Mouse (Mus musculus): Measurements from ENCODE around the gene Ptpn22.
"Not testable (repeated sequence)": the region's sequence is repeated elsewhere in the genome, so short reads cannot be mapped to it uniquely, and the experiment has no call there.

Gene Ptpn22

DNA sequence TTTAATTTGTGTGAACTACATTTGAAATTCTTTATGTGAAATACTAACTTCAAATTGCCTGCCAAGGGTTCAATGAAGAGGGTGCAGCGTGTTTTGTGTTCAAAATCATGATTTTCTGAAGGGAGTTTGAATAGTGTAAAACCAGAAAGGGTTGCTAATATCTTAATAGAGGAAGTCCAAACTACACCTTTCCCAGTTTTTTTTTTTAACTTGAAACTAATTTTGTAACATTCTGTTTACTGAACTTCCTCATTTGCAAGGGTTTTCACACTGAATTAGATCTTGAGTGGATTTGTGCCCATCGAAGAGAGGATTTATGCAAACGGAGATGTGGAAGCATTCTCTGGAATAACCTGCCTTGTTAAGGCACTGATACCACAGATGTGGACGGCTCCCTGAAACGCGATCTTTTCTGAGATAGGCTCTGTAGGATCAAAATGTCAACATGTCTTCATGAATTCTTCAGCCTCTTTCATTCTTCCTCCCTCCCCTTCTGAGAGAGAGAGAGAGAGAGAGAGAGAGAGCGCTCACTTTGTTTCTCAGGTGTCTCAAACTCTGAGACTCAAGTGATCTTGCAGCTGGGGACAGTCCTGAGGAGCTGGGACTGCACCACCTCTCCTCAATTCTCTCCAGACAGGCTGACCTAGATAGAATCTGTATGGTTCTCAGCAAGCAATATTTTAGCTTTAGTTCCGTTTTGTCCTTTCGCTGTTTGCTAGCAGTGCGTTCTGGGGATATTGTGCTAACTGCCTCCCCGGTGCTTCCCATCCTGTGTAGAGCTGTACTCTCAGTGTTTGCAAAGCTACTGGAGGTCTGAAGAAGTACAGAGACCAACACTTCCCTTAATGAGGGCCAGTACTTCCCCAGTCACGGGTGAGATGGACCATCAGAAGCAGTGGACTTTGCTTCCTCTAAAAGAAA, at the start of gene Ptpn22:
TSS of gene Ptpn22 (plus strand) at position 915 of the 921 bp plus-strand sequence.
- peak; percentile 44 to 47 for DNase-seq (ENCODE audit: low read depth in 2 of 2, low spot score in 2 of 2)

DNA sequence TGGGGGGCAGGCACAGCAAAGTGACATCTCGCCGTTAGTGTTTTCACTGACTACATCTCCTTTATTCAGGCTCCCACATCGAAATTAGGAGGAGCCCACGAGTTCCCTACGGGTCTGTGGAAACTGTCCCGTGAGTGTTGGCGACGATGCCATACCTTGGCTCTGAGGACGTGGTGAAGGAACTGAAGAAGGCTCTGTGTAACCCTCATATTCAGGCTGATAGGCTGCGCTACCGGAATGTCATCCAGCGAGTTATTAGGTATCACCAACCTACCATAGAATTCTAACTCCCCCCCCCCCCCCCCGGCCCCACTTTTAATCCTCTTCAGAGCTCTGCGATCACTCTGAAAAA, 49.8 kb upstream of the Ptpn22 start:
- DNase-seq (ENCODE audit: low read depth in 2 of 2, low spot score in 2 of 2) = no peak

DNA sequence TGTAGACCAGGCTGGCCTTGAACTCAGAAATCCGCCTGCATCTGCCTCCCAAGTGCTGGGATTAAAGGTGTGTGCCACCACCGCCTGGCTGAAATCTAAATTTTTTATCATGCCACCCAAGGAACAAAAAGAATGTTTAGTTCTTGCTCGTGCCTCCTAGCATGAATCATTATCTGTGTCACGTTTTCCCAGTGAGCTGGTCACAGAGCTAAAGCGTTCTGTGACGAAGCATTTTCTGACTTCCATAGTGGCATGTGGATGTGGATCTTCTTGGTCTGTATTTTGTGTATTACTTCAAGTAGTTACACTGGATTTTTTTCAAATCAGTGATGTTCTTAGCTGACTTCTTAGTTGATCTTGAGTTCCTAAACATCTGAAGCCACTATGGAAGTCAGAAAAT, 48.6 kb upstream of the Ptpn22 start:
- no peak for DNase-seq (ENCODE audit: low read depth in 2 of 2, low spot score in 2 of 2)

DNA sequence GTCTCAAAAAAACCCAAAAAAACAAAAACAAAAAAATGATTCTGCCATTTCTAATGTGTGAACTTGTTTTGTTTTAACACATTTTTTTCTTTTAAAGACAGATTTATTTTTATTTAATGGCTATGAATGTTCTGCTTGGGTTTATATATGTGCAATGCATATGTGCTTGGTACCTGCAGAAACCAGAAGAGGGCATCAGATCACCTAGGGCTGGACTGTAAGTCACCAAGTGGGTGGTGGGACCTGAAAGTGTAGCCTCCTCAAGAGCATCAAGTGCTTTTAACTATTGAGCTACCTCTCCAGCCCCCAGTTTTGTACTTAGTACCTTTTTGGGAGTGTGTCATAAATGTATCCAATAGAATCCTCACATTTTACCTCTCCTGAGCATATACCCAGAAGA, 32.0 kb upstream of the Ptpn22 start:
- DNase-seq (ENCODE audit: low read depth in 2 of 2, low spot score in 2 of 2) = no peak

DNA sequence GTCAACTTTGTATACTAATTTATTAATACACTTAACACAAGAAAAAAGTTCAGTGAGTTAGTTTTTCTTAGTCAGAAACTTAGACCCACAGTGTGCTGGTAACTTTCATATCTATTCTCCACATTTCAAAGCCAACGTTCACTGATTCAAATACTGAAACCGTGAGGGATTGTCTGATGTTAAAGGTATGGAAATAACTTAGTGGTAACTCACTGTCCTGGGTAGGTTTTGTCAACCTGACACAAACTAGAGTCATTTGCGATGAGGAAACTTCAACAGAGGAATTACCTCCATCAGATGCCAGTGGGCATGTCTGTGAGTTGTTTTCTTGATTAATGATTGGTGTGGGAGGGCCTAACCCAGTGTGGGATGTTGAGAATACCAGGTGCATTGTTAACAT, 30.6 kb upstream of the Ptpn22 start:
- DNase-seq (ENCODE audit: low read depth in 2 of 2, low spot score in 2 of 2) = no peak

DNA sequence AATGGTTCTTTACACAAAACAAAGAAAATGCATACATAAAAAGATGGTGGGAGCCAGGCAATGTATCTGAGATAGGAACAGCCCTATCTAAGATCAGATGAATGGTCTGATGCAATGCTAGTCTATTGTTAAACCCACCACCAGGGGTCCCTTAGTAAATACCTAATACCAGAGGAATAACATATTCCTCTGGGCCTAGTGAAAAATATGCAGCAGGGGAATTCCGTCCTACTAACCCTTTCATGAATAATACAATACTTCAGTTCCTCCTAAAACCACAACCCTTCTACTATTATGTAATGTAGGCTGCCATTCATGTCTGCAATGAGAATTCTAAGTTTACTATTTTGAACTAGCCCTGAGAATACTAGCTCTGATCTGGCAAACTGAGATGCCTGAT, 28.9 kb upstream of the Ptpn22 start:
- DNase-seq (ENCODE audit: low read depth in 2 of 2, low spot score in 2 of 2) = not testable (repeated sequence)

DNA sequence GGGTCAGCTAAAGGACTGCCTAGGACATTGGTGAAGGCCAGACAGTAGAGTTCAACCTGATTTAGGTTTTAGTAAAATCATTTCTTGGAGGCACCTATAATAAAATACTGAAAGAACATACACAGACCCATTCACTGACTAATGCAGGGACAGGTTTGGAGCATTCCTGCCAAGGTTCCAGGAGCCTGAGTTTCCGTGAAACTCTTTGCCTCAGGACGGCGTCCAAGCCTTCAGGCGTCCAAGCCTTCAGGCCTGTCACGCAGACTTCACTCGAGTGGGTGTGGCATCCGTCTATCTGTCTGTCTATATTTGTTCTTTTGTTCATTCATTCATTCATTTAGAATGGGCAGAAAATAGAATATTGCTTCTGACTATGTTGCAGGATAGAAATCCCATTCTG, 28.4 kb upstream of the Ptpn22 start:
- DNase-seq (ENCODE audit: low read depth in 2 of 2, low spot score in 2 of 2) = no peak

DNA sequence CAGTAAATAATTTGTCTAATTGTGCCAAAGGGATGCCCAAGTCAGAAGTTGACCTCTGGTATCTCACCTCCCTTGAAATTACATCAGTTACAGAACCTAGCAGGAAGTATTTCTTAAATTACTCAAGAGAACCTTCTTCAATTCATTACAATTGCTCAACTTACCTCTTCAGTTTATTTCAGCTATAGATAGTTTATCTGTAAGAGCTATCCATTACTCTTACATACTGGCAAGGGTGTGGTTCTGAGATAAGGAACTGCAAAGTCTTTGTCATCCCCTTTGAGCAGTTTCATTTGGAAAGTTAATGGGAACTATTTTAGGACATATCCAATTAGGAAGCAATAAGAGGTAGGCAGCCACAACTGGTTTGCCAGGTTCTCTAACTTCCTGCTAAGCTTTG, 27.2 kb upstream of the Ptpn22 start, which contains the start of gene Bcl2l15:
TSS of gene Bcl2l15 (plus strand) at position 176 of the 400 bp plus-strand sequence.
- DNase-seq (ENCODE audit: low read depth in 2 of 2, low spot score in 2 of 2) = no peak

DNA sequence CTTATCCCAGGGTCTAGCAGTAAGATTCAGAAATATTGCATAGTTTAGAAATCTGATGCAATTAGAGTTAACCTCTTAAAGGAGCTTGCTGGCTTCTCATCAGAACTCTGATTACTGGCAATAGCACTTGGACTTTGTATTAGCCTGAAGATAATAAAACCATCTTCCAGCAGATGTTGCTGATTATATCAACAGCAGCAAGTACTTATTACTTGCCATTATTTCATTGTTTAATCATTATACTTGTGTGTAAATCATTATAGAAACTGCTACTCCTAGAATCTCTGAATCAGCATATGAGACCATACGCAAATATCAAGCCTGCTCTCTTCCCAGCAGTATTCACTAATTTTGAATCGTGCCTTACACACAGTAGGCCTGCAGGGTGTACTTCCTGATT, 25.6 kb upstream of the Ptpn22 start:
- no peak for DNase-seq (ENCODE audit: low read depth in 2 of 2, low spot score in 2 of 2)

DNA sequence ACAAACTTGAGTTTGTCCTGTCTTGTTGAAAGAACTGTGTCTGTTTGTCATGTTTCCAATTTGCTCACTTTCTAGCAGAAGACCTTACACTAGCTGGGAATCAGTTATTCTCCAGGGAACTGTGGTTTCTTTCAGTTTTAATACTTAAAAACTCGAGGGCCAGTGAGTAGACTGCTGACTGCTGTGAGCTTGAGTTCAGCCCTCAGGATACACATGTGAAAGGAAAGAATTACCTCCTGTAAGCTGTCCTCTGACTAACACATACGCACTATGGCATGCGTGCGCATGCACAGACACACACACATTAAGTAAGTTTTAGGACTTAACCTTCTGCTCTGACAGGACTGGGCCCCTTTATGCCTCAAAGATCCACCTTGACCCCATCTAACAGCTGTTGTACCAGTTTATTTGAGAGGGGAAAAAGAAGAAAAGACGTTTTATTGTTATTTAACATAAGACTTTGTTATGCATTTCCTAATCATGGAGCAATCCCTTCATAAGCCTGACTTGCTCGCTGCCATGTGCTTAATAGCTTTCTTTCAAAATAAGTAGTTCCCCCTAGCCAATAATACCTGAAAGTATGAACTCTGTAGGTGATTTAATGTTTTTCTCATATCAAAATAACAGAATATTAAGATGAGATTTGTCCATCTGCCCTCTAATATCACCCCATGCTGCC, 24.2 kb upstream of the Ptpn22 start:
- no peak for DNase-seq (ENCODE audit: low read depth in 2 of 2, low spot score in 2 of 2)

DNA sequence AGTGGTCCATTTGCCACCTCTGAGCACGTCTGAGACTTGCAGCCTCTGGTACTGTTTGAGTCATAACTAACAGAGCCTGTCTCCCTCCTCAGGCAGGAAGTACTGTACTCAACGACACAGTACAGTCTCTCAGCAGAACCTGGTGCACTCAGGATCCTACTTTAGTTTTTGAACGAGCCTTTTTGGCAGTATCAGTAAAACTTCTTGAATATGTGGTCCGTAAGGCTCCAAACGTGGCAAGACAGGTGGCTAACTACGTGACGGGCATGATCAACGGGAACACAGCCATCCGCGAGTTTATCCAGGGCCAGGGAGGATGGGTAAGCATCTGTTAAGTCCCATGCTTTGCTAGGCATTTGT, 23.7 kb upstream of the Ptpn22 start:
- no peak for DNase-seq (ENCODE audit: low read depth in 2 of 2, low spot score in 2 of 2)

DNA sequence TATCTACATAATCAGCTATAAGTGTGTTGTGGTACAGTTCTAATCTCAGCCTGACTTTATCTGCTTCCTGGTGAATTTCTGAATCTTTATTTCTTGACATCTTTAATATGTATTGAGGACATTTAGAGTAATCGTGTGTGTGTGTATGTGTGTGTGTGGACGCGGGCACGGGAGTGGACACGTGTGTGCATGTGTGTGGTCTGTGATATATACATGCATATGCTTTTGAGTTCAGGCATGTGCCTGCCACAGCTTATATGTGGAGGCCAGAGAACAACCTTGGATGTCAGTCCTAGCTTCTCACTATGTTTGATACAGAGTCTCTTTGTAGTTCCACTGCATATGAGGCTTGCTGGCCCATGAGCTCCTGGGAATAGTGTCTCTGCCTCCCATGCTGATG, 23.1 kb upstream of the Ptpn22 start:
- no peak for DNase-seq (ENCODE audit: low read depth in 2 of 2, low spot score in 2 of 2)

DNA sequence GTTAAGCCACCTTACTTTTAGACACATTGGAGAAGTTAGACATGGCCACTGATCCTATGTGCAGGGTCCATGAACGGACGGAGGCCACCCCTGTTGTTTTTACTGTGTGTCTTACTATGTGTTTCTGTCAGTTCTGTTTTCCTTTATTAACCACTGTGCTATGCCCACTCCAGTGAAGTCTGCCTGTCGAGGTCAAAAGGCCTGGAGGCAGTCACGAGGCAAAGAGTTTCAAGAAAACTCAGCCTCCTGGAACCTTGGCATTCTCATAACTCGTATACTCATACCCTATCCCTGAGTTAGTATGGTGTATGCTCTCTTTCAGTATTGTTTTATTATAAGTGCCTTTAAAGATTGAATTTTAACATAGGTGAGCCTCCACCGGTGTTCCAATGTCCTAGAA, 19.9 kb upstream of the Ptpn22 start:
- no peak for DNase-seq (ENCODE audit: low read depth in 2 of 2, low spot score in 2 of 2)

DNA sequence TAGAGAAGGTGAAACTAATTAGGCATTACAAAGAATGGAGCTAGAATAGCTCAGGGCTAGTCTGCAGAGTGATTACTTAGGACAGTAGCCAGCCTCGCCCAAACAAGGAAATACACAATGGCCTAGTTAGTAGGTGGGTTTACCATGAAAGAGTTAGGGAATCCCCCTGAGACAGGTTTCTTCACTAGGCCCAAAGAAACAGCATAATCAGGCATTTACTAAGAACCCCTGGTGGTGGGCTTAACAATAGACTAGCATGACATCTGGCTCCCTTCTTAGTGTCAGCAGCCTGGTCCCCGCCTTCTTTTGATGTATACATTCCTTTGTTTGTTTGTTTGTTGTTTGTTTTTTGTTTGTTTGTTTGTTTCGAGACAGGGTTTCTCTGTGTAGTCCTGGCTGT, 19.4 kb upstream of the Ptpn22 start:
- not testable (repeated sequence) for DNase-seq (ENCODE audit: low read depth in 2 of 2, low spot score in 2 of 2)

DNA sequence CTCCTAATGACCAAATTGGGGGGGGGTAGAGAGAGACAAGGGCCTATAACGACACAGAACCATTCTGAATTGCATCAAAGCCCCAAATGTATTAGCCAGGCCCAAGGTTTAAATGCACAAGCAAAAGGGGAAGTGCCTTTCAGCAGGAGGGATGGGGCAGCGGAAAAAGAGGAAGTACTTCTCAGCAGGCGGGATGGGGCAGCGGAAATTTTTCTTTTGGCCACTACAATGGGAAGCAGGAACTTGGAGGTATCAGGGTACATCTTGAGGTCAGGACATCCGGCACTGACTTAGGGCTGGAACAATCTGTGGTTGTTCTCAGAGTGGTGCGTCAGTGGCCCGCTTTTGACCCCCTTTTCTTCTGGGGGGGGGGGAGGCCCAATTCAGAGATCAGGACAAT, 18.6 kb upstream of the Ptpn22 start:
- DNase-seq (ENCODE audit: low read depth in 2 of 2, low spot score in 2 of 2) = not testable (repeated sequence)

DNA sequence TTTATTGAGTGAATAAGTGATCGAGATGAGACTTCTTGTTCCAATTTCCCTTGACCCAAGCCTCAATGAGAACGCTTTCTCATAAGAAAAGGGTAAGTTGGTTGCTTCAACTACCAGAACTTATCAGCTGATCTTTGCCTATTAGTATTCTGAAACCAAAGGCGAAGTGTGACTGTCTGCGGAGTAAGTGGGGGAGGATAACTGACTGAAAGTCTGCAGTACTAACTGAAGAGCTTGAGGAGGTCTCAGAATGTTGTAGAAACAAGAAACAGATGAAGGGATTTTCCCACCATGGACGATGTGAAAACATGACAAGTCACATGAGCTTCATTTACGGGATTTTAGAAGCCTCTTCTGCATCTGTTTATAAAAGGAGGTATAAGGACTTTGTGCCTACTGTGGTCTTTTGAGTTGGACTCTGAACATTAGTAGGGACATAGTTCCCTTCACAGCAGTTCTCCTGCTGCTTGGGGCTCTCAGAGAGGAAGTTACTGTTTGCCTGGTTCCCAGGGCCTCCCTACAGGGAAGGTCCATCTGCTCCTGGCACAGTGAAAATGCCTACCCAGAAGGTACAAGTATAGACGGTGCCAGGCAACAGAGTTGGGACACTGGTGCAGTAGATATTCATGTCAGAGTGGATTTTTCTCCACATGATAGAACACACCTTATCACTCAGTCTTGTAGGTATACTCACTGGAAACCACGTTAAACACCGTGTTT, 8.8 kb upstream of the Ptpn22 start:
- DNase-seq (ENCODE audit: low read depth in 2 of 2, low spot score in 2 of 2) = no peak

DNA sequence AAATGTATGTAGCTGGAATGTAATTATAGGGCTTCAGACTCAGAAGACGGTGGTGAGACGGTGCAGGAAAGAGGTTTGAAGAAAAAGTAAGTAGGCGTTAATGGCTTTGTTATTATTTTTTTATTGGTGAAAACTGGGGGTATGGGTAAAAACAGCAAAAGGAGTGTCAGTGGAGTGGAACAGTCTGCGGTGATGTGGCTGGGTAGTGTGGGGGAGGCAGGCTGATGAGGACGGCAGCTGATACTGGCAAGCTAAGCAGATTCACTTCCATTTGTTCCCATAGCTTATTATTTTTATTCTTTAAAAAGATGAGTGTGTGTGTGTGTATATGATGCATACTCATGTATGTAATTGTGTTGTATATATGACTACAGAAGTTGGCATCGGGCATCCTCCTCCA, 8.1 kb upstream of the Ptpn22 start:
- DNase-seq (ENCODE audit: low read depth in 2 of 2, low spot score in 2 of 2) = no peak

DNA sequence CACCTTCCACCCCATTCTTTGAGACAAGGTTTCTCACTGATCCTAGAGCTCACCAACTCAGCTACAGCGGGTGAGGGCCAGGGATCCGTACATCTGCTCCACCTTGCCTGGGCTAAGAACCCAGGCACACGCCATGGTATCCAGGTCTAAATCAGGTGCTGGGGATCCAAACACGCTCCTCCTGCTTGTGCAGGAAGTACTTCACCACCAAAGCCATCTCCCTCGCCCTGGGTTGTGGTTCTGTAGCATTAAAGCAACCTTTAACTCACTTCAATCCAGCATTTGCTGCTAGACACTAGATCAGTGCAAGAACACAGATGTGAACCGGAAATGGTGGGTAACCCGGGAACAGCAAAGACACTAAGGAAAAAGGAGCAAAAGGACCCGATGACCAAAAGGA, 7.7 kb upstream of the Ptpn22 start:
- no peak for DNase-seq (ENCODE audit: low read depth in 2 of 2, low spot score in 2 of 2)

DNA sequence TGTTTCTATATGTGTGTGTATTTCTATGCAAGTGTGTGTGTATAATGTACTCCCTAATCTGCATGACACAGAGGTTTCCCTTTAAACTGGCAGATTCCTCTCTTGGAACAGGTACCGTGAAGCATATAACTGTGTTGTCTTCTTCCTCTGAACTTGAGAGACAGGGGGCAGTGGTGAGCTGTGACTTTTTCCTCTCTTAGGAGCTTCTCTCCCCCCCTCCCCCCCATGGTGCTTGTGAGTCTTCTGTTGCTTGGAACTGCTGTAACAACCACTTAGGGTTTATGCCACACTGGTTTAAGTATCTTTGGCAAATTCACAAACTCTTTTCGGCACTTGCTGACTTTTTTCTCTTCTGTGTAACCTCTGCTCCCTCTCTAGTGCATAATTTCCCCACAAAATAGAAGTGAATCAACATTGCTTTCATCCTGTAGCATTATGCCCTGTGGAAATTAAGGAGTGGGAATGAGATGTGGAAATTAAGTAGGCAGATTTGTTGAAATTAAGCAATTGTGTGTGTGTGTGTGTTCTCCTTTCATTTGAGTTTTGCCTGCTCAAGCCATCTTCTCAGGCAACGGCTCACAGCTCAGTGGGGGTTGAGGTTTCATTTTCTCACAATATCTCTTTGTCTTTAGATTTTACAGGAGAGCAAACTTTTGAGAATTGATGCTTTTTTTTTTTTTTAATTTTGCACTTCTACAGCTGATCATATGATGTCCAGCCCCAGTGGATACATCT, 6.9 kb upstream of the Ptpn22 start:
- DNase-seq (ENCODE audit: low read depth in 2 of 2, low spot score in 2 of 2) = peak; percentile 73 to 87

DNA sequence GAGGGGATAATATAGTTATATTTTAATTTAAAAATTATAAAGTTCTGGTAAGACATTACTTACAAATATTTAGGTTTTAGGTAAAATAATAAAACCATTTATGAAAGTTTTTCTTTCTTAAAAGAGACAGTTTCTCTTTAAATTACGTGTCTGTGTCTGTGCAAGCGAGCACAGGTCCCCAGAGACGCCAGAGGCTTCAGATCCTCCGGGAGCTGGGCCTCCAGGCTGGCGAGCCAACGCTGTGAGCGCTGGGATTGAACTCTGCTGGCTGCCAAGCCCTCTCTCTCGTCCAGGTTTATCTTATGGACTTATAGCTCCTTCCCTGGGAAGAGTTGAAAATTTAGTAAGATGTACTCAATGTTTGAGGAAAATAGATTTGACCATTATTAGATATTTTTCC, 5.8 kb upstream of the Ptpn22 start:
- no peak for DNase-seq (ENCODE audit: low read depth in 2 of 2, low spot score in 2 of 2)

Measured in CD8-positive naive resting alpha-beta T cell, adult 2 months (primary cell).